Mouse (Mus musculus) liver, postnatal 0 days (tissue): Measurements from ENCODE around the gene Ccdc190.

ENCODE experiments used
- CTCF ChIP-seq: sonication (generic); IDR thresholded peaks from 2 replicates; pipeline ENCODE4 v1.5.1; 2016; ENCODE audit warnings: antibody characterized with exemption, low read depth
- EP300 ChIP-seq: IDR thresholded peaks from 2 replicates; pipeline ENCODE4 v1.6.1; 2016; ENCODE audit warnings: antibody characterized with exemption, low read depth, mild to moderate bottlenecking

DNA sequence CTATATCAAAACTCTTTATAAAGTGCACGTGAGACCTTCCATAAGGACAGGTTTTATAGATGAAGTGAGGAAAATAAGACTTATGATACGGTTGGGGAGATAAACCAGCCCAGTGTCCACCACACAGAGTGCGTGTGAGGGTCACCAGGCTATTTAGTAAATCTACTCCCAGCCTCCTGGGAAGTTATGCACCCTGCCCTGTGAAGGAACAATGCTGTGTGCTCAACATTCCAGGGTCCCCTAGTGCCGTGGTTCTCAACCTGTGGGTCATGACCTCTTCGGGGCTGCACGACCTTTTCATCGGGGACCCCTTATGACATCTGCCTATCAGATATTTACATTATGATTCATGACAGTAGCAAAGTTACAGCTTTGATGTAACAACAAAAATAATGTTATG lies 19.8 kb downstream of the Ccdc190 start:
- no peak for TF ChIP-seq CTCF
- TF ChIP-seq EP300, result no peak
